Mouse (Mus musculus): ENCODE measurements at regions not wholly inside any gene's neighbourhood (a gene's known extent, or its start where the extent isn't known, plus 50 kb on each side); places are given as distances from the start of the nearest gene placed in this dataset.
A peak's percentile ranks its signal among the peaks of the same experiment; 100 is the strongest.

DNA sequence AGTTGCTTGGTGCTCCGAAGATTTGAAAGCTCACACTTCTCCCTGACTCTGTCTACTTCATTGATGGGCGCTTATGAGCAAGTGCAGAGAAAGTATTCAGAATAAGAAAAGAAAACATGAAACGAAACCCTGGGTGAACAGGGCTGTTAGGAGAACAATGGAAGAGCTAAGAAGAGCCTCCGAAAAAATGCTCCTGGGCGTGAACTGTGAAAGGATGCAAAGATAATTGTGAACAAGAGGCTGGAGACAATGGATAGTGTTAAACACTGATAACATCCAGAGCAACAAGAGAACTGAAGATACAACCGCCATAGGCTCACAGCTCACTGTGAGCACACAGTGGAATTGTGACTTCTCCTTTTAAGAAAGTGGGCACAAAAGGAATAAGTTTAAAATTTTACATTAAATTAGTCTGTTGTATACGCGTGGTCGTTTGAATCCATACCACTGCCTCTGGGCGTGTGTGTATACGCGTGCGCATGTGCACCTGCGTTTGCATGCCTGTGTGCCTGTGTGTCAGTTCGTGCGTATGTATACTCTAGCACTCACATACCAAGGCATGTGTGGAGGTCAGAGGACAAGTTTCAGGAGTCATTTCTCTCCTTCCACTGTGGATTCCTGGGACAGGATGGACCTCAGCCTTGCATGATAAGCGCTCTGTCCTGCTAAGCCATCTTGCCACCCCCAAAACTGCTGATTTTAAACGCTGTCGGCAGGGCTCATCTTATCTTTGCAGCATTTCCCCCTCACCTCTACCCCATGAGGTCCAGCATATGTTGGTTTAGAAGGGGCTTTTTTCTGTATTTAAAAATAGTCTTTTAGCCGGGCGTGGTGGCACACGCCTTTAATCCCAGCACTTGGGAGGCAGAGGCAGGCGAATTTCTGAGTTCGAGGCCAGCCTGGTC, 113.0 kb upstream of the 1700016C15Rik start:
- no peak for DNase-seq (ENCODE audit: low spot score in 2 of 2)

DNA sequence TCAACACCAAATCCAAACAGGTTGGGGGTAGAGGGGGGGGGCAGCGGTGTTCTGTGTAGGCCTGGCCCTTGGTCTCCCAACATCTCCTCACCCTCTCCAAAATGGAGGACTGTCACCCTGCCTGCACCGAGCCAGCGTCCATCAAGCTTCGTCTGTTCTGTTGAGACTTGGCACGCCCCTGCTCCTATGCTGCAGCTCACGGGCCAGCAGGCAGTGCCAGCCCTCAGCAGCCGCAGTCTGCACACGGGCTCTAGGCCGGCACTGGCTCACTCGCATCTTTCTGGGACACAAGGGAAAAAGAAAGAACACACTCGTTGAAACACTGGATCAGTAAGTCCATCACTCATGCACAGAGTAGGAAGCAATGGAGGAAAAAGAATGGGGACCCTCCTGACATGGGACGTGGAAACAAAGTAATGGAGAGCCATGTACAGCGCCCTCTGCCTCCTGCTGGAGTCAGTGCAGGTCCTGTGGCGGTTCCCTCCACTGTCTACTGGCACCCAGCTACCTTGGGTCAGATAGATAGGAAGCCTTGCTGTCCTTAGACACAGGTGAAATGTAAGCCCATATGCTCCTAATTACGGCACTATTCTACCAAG, 109.0 kb upstream of the 1700016C15Rik start:
- DNase-seq (ENCODE audit: low spot score in 2 of 2) = no peak

DNA sequence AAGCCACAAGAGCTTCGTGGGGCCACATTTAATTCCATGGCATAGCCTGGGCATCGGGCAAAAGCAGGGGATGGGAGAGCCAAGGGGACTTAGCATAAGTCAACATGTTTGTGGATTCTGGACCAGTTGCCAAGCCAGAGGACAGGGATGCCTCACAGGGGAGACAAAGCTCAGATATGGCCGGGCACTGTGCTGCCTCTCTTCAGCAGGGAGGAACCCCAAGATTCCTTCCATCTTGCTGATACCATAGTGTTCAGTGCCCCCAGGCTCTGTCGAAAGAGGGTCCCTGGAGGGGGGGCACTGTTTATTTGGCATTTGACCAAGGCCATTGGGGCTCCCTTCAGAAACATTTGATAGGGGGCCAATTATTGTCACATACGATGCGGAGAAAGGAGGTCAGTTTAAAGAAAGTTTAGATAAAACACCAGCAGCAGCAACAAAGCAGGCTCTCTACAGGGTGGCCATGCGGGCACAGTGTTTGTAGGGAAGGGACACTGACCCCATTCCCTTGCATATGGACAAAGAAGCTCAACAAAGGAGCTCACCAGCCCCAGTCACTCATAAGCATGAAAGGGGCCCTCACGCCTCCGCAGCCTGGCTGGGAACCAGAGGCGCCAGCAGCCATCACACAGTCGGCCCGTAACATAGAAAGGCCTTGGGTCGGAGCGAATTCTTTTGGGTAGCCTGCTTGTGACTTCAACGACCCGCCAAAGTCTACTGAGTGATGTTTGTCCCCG, 107.6 kb upstream of the 1700016C15Rik start:
- DNase-seq (ENCODE audit: low spot score in 2 of 2) = no peak

DNA sequence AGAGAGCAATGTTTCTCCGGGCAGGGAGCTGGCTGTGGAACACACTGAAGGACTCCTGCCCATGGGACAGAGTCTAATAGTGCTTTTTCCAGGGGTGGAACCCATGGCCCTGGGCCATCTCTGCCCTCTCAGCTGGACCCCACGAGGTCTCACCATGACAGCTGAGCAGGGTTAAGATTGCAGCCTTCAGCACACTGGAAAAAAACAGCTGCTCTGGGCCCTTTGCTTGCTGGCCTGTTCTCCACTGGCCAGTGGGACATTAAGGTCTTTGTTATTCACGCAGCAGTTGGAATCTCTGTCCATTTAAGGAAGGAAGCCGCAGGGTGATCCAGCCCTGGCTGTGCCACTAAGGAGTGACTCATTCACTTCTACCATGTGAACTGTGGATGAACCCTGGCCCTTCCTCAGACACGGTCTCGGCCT, 106.3 kb upstream of the 1700016C15Rik start:
- no peak for DNase-seq (ENCODE audit: low spot score in 2 of 2)

DNA sequence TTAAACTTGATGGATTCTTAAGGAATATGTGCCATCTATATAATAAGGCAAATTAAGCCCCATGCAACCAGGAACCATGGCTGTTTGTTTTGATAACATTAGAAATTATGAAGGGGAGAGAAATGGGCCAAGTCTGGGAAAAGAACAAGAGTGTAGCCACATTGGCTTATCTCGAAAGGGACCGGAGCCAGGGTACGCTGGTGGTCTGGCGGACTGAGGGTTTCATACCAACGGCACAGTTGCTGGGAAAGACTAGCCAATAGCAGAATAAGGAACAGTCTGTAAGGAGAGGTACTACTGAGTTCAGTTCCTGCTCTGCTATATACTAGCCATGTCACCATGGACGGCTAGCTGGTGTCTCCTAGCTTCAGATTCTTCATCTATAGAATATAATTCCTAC, 105.9 kb upstream of the 1700016C15Rik start:
- DNase-seq (ENCODE audit: low spot score in 2 of 2) = no peak

DNA sequence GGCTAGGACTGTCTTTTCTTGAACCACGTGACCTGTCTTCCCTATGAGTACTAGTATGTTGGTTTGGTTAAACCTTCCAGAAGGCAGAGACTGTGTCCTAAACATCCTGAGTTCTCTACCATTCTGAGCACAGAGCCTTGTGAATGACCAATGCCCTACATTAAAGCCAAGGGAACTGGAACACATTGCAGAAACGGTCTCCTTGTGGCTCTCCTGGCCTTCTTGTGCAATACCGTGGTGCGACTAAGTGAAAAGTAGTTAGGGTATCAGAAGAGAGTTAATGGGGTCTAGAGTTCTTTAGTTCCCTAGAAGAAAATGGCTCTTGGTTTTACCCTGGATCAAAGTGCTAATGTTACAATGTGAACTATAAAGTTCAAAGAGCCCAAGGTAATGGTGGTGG, 101.8 kb upstream of the 1700016C15Rik start:
- no peak for DNase-seq (ENCODE audit: low spot score in 2 of 2)

DNA sequence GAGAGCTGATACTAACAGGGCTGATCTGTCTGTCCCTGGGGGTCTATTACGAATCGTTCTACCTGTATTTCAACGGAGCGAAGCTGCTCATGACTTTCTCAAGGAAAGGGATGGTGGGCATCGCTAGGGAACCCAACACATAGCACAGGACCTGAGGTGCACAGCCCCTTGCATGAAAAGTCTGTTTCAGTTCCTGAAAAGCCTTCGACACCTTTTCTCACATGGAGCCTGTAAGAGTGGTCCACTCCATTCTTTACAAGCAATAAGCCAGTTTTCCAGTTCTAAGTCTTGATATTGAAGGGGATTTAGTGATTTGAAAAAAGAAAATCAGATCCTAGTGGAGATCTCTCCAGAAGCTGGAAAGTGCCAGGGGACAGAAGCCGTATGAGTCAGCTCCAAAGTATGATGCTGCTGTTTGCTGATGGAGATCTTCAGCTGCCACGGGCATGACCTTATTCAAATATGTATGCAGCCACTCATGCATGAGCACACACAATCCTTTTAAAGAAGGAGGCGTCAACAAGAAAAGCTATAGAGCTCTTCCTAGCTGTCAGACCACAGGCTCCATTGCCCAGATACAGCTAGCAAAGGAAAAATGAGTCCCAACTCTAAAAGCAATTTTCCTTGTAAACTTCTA, 95.5 kb upstream of the 1700016C15Rik start:
- DNase-seq (ENCODE audit: low spot score in 2 of 2) = peak in 1 of 2 experiments; percentile 9

DNA sequence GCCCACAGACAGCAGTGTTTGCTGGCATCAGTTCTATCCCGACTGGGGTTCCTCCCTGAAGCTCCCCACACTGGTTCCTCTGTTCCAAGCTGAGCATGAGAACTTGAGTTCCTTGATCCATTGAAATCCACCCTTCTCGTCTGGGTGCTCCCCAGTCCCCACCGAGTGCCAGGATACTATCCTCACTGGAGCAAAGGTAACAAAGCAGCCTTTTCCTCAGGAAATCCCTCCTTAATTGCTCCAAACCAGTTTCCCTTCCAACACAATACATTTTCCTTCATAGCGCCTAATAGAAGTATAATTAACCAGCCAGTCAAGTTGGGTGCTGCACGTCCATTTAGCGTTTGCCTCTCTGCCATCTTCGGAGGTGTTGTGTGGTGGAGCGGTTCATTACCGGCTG, 92.6 kb upstream of the 1700016C15Rik start:
- no peak for DNase-seq (ENCODE audit: low spot score in 2 of 2)

DNA sequence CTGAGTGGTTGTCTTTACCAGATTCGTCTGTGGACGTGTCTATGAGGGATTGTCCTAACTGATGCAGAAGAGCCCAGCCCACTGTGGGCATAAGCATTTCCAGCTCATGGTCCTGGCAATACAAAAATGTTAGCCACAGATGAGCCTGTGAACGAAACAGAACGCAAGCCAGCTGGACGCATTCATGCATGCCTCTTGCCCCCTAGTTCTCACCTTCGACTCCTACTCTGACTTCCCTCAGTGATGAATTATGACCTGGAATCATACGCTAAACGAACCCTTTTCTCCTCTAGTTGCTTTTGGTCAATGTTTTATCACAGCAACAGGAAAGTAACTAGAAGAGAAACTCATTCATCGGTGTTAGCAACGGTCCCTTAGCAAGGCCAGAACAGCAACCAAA, 91.2 kb upstream of the 1700016C15Rik start:
- no peak for DNase-seq (ENCODE audit: low spot score in 2 of 2)

DNA sequence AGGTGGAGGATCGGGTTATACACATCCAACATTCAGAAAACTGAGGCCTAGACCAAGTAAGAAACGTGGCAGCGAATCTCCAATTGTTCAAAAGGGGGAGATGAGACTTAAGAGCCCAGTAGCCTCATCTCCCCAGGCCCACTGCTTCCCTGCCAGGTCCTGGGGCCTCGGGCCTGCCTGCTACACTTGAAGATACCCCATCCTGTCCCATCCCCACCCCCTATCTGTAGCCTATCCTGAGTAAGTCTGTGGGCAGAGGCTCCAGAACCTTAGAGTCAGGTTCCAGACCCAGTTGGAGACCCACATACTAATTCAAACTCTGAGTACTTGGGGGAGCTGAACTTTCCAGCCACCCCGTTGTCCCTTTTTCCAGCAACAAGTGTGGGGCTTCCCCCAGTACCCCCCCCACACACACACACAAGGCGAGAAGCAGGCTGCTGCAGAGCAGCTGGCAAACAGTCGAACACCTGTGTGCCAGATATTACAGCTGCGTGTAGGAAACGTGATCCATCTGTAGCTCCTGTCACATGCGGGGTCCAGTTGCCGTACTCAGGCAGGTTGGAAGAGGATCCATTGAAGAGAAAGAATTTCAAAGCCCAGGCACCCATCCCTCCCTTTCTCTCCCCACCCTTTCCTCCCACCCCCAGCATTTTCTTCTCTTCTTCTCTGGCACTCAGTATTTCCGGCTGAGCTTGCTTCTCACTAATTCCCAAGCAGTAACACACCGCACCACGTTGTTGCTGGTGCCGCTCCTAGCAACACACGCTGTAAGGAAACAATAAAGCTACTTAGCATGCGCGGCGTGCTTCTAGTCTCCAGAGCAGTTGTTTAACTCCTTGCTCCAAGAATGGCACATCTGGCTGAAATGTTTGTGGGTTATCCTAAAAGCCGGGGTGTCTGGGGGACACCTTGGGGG, 89.4 kb upstream of the 1700016C15Rik start:
- DNase-seq (ENCODE audit: low spot score in 2 of 2) = no peak

DNA sequence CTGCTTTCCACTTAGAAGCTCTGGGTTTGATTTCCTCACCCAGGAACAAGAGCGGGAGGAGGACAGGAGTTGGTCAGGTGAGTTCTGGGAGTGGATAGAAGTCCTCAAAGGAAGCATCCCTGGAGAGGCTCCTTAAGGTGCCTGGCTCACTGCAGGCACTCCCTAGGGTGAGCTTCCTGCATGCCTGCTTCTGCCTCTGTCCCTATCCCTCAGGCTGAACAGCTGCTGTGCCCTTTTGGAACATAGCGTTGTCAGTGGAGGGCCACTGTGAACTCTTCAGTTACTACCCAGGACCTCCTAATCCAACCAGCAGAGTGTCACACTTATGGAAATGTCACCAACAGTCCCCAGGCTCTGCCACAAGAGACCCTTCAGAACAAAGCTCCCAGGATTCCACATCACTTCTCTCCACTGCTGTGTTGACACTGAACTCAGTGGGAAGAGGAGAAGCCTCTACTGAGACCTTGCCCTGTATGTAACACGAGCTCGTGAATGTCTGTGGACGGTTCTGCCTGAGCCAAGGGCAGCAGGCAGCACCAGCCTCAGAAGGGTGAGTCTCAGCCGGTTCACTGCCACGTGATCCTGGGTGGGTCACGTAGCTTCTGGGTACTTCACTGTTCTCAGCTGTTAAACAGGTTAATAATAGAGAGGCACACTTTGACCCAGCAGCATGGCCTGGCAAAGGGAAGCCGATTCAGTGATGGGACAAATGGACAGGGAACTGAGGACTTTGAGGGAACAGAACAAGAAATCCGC, 86.7 kb upstream of the 1700016C15Rik start:
- DNase-seq (ENCODE audit: low spot score in 2 of 2) = no peak

DNA sequence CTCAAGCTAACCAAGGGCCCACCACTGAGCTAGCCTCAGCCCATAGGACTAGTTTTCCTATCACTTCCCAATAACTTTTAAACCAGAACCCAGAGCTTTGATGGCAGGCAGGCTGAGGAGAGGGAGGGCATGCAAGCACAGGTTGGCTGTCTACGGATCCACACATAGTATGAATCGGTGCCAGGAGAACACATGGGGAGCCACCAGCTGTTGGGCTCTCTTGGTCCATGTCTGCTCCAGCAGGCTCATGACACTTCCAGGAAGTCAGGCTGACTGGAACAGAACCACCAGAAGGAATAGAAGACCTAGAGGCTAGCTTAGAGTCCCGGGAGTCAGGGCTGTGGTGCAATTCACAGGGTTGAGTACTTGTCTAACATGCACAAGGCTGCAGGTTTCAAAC, 86.0 kb upstream of the 1700016C15Rik start:
- no peak for DNase-seq (ENCODE audit: low spot score in 2 of 2)

DNA sequence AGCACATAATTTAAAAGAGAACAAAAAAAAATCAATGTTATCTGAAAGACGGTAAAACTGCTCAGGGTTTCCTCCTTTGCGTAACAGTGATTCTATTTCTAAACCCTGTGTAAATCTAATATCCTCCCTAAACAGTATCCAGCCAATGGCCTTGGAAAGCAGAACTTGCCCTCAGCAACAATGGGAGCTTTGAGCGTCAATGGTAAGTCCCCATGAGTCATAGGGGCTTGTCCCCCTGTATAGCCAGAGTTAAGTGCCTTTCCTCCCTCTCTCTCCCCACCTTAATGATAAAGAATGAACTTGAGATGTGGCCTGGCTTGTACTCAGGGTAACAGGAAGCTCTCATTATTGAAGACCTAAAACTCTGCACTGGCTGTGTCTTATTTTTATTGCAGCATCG, 85.4 kb upstream of the 1700016C15Rik start:
- DNase-seq (ENCODE audit: low spot score in 2 of 2) = no peak

DNA sequence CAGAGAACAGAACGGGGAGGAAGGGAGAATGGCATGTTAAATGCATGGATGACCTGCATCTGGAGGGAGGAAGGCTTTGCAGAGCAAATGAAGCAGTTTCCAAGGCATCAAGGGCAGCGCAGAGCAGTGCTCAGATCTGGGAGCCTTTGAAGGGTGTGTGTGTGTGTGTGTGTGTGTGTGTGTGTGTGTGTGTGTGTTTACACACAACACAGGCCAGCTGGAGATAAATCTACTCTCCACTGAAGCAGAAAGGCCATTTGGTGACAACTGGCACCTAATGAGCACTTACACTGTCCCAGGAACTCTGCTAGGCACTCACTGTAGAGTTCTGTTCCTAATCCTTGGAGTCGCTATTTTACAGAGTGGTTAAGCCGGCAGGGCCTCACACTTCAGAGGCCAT, 84.3 kb upstream of the 1700016C15Rik start:
- DNase-seq (ENCODE audit: low spot score in 2 of 2) = no peak

DNA sequence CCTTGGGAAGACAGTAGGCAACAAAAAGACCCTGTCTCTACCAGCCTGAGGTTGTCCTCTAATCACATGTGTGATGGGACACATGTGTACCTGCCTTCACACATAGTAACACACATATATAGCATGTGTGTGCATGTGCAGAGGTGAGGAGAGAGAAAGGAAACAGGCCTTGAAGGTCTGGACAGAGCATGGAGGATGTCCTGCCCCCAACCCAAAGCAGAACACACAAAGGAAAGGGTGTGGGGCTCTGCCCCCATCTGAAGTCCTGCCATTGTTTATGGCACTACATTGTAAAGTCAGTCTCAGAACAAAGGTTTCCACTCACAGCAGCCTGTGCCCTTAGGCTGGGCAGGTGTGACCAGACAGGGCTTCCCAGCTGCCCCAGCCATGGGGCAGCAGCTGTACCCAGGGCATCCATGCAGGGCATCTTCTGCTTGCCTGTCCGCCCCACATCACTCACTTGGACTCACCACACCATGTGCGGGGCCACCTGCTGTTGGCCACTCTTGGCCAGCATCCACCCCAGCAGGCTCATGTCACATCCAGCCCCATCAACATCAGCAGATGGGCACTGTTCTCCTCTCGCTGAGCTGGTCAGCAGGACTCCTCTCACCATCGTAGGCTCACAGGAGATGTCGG, 83.6 kb upstream of the 1700016C15Rik start:
- no peak for DNase-seq (ENCODE audit: low spot score in 2 of 2)

DNA sequence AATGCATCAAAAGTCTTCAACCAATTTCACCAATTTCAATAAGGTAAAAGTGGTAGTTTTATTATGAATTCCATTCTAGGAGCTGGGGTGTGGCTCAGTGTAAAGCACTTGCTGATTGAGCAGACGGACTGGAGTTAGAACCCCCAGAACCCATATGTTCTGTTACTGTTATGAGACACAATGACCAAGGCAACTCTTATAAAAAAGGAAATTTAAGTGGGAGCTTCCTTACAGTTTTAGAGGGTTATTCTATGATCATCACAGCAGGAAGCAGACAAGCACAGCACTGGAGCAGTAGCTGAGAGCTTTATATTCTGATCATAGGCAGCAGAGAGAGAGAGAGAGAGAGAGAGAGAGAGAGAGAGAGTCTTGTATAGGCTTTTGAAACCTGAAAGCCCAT, 81.7 kb upstream of the 1700016C15Rik start:
- no peak for DNase-seq (ENCODE audit: low spot score in 2 of 2)

DNA sequence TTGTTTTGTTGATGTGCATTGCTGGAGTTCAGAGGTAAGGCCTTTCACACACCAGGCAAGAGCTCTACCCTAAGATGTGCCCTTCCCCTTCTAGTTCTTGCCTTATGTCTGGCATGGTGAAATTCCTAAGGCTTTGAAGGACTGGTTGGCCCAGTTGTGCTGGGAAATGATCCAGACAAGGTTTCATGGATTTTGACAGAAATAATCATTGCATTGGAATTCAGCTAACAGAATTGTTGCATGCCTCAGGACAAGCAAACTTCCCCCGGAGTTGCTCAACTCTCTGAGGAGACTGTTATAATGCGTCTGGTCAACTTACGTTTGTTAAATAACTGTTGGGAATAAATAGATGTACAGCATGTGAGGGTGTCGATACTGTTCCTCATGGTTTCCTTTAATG, 80.6 kb upstream of the 1700016C15Rik start:
- DNase-seq (ENCODE audit: low spot score in 2 of 2) = no peak

DNA sequence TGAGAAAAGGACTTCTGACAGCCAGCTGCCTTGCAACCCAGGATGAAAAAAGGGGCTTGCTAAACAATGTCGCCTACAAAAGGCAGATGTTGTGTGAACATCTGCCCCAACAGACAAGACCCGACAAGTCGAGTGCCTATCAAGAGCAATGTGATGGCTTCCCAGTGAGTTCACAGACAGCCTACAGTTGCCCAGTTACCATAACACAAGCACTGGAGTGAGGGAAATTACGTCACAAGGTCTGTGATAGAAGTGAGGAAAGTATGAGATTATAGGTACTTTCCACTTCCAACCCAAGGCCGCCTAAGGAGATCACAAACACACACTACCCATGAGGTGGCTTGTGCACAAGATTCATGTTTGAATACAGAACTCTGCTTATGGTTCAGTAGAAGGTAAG, 78.4 kb upstream of the 1700016C15Rik start:
- DNase-seq (ENCODE audit: low spot score in 2 of 2) = no peak

DNA sequence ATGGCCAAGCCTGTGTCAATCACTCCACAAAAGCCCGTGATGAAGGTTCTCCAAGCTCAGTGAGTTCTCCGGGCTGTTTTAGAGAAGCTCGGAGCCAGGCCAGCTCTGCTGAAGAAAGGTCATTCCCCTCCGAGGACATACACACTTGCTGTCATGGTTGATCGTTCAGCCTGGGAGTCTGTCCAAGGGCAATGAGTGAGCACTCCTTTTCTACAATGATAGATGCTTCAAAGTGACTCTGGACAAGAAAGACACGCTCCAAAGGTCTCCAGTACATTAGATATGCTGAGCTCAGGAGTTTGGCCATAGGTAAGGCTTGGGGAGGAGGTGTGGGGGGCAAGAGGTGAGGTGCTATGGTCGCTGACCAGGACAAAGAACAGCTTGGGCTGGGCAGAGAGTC, 66.5 kb upstream of the 1700016C15Rik start:
- no peak for DNase-seq (ENCODE audit: low spot score in 2 of 2)

Data from natural killer cell, adult 2 months (primary cell).